Mouse (Mus musculus) bone marrow, adult 2 months (tissue): ENCODE measurements around the gene Ikbip.

Experiments used
- CTCF ChIP-seq: fragments of 200-500 bp; IDR thresholded peaks from 2 replicates; pipeline ENCODE4 v1.5.1; 2011; ENCODE audit warnings: low read length, control low read depth; ENCODE audit not compliant: control insufficient read depth, insufficient read depth
- POLR2A ChIP-seq: fragments of 200-500 bp; IDR thresholded peaks from 2 replicates; pipeline ENCODE4 v1.6.1; 2011; ENCODE audit warnings: low read depth, mild to moderate bottlenecking, control low read depth, low read length, borderline replicate concordance; ENCODE audit not compliant: control insufficient read depth

- no peak for TF ChIP-seq CTCF
- TF ChIP-seq POLR2A: no peak
These were observed 45.9 kb downstream of the Ikbip start for GRCm38 (mm10) chr10:91128551-91129160.
